Mouse (Mus musculus): ENCODE results near the gene Piga.

Piga gene

GRCm38 (mm10) chrX:164436709-164437108, 17.1 kb downstream of the Piga start, which contains the start of gene Asb11:
Gene Asb11 (plus strand): TSS chrX:164436994.
- DNase-seq = no peak

GRCm38 (mm10) chrX:164439462-164439861, 19.9 kb downstream of the Piga start:
- DNase-seq = peak; percentile 13 to 65

- peak; percentile 89 to 91 for DNase-seq
Measured at GRCm38 (mm10) chrX:164440140-164440539, 20.6 kb downstream of the Piga start.

- DNase-seq = peak; percentile 13 to 55
Measured at GRCm38 (mm10) chrX:164440703-164441102, 21.1 kb downstream of the Piga start.

GRCm38 (mm10) chrX:164441306-164441705, 21.7 kb downstream of the Piga start:
- no peak for DNase-seq

- no peak for DNase-seq
Measured at GRCm38 (mm10) chrX:164445601-164446000, 26.0 kb downstream of the Piga start.

GRCm38 (mm10) chrX:164446106-164446551, 26.5 kb downstream of the Piga start:
- no peak for DNase-seq

GRCm38 (mm10) chrX:164446835-164447681, 27.5 kb downstream of the Piga start:
- DNase-seq = no peak

- DNase-seq = no peak
Measured at GRCm38 (mm10) chrX:164447682-164448071, 28.1 kb downstream of the Piga start.

- DNase-seq = peak in 1 of 2 experiments; percentile 41
Measured at GRCm38 (mm10) chrX:164449201-164449600, 29.6 kb downstream of the Piga start.

GRCm38 (mm10) chrX:164459205-164459878, 39.8 kb downstream of the Piga start:
- DNase-seq = peak in 1 of 2 experiments; percentile 24

Data from kidney, postnatal 25 days (tissue).